Mouse (Mus musculus) lung, postnatal 0 days (tissue): Measurements from ENCODE around the gene Gab2.

Experiments
- CTCF ChIP-seq: IDR thresholded peaks from 2 replicates; pipeline ENCODE4 v1.5.1; 2016; ENCODE audit warnings: antibody characterized with exemption, mild to moderate bottlenecking
- EP300 ChIP-seq: IDR thresholded peaks from 2 replicates; pipeline ENCODE4 v1.6.1; 2016; ENCODE audit warnings: antibody characterized with exemption, mild to moderate bottlenecking, control low read depth

DNA sequence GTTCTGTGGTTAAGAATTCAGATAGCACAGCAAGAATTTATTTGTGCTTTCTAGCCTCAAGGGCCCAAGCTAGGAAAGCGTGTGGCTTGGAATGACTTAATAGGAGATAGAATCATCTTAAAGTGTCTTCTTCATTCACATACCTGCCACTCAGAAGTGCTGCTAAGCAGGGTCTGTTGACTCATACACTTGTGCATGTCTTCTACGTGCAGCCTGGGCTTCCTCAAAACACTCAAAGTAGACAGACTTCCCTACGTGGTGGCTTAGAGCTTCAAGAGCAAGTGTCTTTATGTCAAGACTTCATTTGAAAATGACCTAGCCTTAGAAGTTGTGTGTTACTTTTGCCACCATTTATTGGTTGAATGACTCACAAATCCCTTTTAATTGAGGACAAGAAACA is 12.9 kb downstream of the Gab2 start:
- TF ChIP-seq EP300 (no peak), CTCF (no peak)
